Mouse (Mus musculus) embryo, embryonic 11.5 days (tissue): Measurements from ENCODE around the gene Tnfsf15.

Experiments
- DNase-seq: peaks from one replicate; pipeline ENCODE4 v3.0.0-alpha.2; 2012; ENCODE audit warnings: low read depth, low spot score

The Tnfsf15 gene

DNA sequence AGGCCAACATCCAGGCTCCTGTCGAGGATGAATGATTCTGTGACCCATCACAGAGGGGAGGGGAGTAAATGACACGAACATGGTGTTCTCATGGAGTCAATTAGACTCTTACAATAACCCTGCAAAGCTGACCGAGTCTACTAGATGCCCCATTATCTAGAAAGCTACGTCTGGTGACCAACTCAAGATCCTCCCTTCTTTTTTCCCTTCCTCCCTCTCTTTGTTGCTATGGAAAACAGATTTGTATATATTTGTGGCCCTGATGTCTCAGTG is 59.7 kb downstream of the Tnfsf15 start:
- no peak for DNase-seq

DNA sequence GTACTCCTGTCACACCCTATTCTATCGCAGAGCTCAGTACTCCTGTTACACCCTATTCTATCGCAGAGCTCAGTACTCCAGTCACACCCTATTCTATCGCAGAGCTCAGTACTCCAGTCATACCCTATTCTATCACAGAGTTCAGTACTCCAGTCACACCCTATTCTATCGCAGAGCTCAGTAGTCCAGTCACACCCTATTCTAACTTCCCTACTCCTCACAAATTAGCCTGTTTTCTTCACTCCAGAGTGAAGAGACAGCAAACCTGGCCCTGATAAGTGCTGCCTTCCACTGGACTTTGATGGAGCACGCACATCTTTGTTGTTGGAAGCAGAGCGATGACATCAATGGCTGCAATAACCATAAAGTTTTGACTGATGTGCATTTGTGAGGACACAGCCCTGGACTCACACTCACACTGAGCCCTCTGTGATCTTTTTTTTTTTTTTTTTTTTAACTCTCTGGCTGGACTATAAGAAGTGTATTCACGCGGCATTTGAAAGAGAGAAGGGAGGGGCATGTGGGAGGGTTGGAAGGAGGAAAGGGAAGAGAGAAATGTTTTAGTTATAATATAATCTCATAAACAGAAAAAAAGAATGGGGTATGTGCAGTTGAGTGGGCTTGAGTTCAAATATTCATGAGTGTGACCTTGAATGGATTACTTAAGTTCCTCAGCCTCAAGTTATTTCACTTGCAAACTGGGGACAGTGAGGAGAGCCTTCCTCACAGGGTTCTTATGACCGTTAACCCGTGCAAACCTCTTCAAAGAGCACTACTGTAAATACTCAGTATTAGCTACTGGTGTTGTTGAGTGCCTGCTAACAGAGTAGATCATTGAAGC is 60.3 kb downstream of the Tnfsf15 start:
- no peak for DNase-seq

DNA sequence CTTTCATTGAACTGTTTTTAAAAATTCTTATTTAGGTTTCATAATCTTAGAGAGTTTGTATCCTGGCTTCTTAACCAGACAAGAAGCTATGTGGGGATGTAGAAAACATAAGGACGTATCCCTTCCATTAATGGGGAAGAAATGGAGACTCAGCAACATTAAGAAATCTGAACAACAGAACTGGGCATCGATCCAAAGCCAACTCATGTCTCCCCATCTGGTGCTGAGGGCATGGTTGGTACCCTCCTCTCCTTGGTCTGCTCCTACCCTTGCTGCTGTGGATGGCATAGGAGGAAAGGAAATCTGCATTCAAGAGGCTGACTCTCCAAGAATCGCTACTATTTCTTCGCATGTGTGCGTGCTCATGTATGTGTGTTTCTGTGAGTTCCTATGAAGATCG is 61.2 kb downstream of the Tnfsf15 start:
- DNase-seq, result no peak

DNA sequence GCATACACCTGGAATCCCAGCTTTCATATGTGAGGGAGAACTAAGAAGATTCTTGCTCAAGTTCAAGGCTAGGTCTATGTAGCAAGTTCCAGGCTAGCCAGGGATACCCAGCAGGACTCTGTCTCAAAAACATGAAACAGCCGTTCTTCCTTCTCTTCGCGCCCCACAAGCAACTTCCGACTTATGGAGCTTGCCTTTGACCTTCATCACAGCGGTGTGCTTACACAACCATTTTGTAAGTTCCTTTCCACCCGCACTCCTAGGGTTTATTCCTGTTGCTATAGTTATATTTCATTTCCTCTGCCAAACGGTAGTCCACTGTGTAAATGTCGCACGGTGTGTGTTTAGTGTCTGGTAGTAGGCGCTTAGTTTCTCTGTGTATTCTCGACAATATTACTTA is 61.9 kb downstream of the Tnfsf15 start:
- no peak for DNase-seq

DNA sequence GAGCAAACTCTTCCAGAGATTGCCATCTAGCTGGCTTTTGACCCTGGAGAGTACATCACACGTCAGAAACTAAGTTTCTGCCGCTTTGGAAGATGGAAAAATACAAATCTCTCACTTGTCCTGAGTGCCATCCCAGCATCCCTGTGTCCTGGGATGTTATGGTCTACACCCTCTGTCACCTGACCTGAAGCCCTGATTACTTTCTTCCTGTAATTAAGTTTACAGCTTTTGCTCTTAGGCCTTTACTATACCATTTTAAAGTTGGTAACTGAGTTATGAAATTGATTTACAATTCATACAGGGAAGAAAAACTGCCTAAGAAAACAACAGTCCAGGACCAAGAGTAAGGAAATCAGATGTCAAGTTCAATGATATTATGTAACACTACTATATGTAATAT is 62.5 kb downstream of the Tnfsf15 start:
- DNase-seq, result no peak

DNA sequence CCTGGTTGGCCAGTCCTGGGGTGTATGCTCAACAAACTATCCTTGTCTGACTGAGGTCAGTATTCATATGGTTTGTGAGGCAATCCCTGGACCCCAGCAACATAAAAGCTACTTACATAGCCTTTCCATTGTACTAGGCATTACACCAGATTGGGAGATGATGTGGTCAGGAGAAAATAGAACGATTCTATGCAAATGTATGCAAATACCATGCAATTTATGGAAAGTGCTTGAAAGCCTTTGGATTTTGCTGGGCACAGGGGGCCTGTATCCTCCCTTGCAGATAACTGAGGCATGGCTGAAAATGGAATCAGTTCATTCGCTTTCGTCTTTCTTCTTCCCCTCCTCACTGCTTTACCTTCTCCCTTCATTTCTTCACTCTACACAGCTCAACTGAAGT is 63.4 kb downstream of the Tnfsf15 start:
- DNase-seq, result no peak
